Mouse (Mus musculus): ENCODE results near the gene Tenm4.

DNA sequence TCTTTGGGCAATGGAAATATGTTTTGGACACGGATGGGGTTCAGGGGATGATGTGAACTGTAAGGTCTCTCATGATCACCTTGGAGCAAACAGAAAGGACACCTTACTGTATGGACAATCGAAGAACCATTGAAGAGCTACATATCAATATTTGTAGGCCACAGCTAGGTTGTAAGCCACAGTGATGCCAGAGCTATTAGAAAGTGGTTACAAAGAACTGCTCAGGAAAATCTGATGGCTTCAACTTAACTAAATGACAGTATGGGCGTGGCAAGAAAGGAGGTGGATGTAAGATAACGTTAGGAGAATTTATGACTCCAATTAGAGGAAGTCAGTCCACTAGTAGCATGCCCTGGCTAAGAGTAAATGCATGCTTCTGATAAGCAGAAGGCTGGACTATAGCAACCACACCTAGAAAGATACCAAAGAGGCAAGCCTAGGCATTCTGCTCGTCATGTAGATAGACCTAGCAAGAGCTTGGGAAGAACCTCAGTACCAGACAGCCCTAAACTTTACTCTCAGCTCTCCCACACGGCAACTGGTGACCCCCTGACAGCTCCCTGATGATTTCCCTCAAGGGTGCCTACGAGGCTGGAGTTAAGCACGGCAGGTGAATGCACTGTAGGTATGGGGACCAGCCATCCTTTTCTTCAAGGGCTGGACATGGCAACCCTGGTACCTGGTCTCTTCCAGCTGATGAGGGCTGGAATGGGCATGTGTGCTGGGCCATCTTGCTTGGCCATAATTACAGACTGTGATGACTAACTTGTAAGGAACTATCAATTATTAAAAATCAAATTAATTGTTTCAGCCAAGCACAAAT lies 534.5 kb downstream of the Tenm4 start:
- TF ChIP-seq CTCF (IDR thresholded peaks at IDR 0.05; ENCODE audit: low read depth, low read length): no peak
- no peak for TF ChIP-seq GATA1 (IDR thresholded peaks at IDR 0.05; ENCODE audit: borderline replicate concordance, low read length)
- no peak for TF ChIP-seq POLR2AphosphoS5 (IDR thresholded peaks at IDR 0.05; ENCODE audit: insufficient replicate concordance, low read depth, low read length)
- TF ChIP-seq TAL1 (conservative IDR thresholded peaks at IDR 0.05; ENCODE audit: low read depth, low read length): no peak; the same call in 1 of the 2 replicates

Data from G1E (cell line).